Mouse (Mus musculus): ENCODE data around the gene Abca6. TPM values are rescaled to one million over a fixed set of nuclear protein-coding genes. Genes with fewer than 3 reads are reported as not detected.

Gene Abca6
- polyA plus RNA-seq, 1 experiment from 2014 or later: 2.7 TPM

- Histone ChIP-seq H3K9me3 (replicated peaks) (no peaks in the 10 kb centered on the region), H3K27me3 (no peaks in the 10 kb centered on the region), H3K4me2 (no peak overlapping the region), H3K9ac (no peak overlapping the region), H3K36me3 (no peaks in the 10 kb centered on the region), H3K27ac (no peak overlapping the region), H3K4me3 (replicated peaks) (no peak overlapping the region), H3K4me1 (replicated peaks) (no peaks in the 10 kb centered on the region)
- ATAC-seq (ENCODE audit: low read depth): no peak
- no peak for DNase-seq
- 63% methylated on average over 8 of the region's 8 CpGs for WGBS (ENCODE audit: insufficient replicate concordance)
These were observed 54.8 kb downstream of the Abca6 start for GRCm38 (mm10) chr11:110196561-110197306.

- ATAC-seq (ENCODE audit: low read depth): no peak
- H3K4me1 ChIP-seq (replicated peaks): no peaks in the 10 kb centered on the region
- 58% methylated on average over 4 of the region's 4 CpGs for WGBS (ENCODE audit: insufficient replicate concordance)
- no peak overlapping the region for H3K4me3 ChIP-seq (replicated peaks)
- no peaks in the 10 kb centered on the region for H3K36me3 ChIP-seq
- H3K27me3 ChIP-seq: no peaks in the 10 kb centered on the region
- DNase-seq: no peak
- no peak overlapping the region for H3K27ac ChIP-seq
- no peaks in the 10 kb centered on the region for H3K9me3 ChIP-seq (replicated peaks)
- H3K4me2 ChIP-seq: no peak overlapping the region
- H3K9ac ChIP-seq: no peak overlapping the region
These were observed 56.3 kb downstream of the Abca6 start for GRCm38 (mm10) chr11:110195310-110195709.

GRCm38 (mm10) chr11:110171212-110171611 is 80.4 kb downstream of the Abca6 start:
- no peaks in the 10 kb centered on the region for H3K9me3 ChIP-seq (replicated peaks)
- 70% methylated on average over 3 of the region's 3 CpGs for WGBS (ENCODE audit: insufficient replicate concordance)
- H3K4me2 ChIP-seq: no peak overlapping the region
- H3K27me3 ChIP-seq: no peaks in the 10 kb centered on the region
- ATAC-seq (ENCODE audit: low read depth) (peak; percentile 53), DNase-seq (no peak)
- no peak overlapping the region for H3K9ac ChIP-seq
- no peaks in the 10 kb centered on the region for H3K36me3 ChIP-seq
- no peak overlapping the region for H3K4me3 ChIP-seq (replicated peaks)
- no peaks in the 10 kb centered on the region for H3K4me1 ChIP-seq (replicated peaks)
- no peak overlapping the region for H3K27ac ChIP-seq

GRCm38 (mm10) chr11:110167459-110168251 is 83.9 kb downstream of the Abca6 start, which contains the start of gene Abca9:
TSS of gene Abca9 (minus strand) at chr11:110168196.
- Histone ChIP-seq H3K27ac (no peak within 1 kb of the TSS), H3K4me3 (replicated peaks) (no peak within 1 kb of the TSS), H3K27me3 (no peaks in the 10 kb centered on the region), H3K4me2 (no peak within 1 kb of the TSS), H3K9ac (no peak within 1 kb of the TSS), H3K9me3 (replicated peaks) (no peaks in the 10 kb centered on the region), H3K4me1 (replicated peaks) (no peaks in the 10 kb centered on the region), H3K36me3 (no peaks in the 10 kb centered on the region)
- ATAC-seq (ENCODE audit: low read depth) (no peak), DNase-seq (no peak)
- WGBS (ENCODE audit: insufficient replicate concordance): 41% methylated on average over 12 of the region's 12 CpGs

- DNase-seq (no peak), ATAC-seq (ENCODE audit: low read depth) (no peak)
- Histone ChIP-seq H3K27me3 (no peaks in the 10 kb centered on the region), H3K4me3 (replicated peaks) (no peak overlapping the region), H3K9me3 (replicated peaks) (no peaks in the 10 kb centered on the region), H3K4me1 (replicated peaks) (no peaks in the 10 kb centered on the region), H3K4me2 (no peak overlapping the region), H3K27ac (no peak overlapping the region), H3K36me3 (no peaks in the 10 kb centered on the region), H3K9ac (no peak overlapping the region)
- 14% methylated on average over 3 of the region's 3 CpGs for WGBS (ENCODE audit: insufficient replicate concordance)
These were observed 85.8 kb downstream of the Abca6 start for GRCm38 (mm10) chr11:110165822-110166221.

- H3K27ac ChIP-seq: no peak overlapping the region
- no peaks in the 10 kb centered on the region for H3K36me3 ChIP-seq
- H3K9ac ChIP-seq: no peak overlapping the region
- no peaks in the 10 kb centered on the region for H3K27me3 ChIP-seq
- no peaks in the 10 kb centered on the region for H3K9me3 ChIP-seq (replicated peaks)
- no peak for ATAC-seq (ENCODE audit: low read depth)
- no peaks in the 10 kb centered on the region for H3K4me1 ChIP-seq (replicated peaks)
- H3K4me2 ChIP-seq: no peak overlapping the region
- DNase-seq: no peak
- no peak overlapping the region for H3K4me3 ChIP-seq (replicated peaks)
These were observed 86.2 kb downstream of the Abca6 start for GRCm38 (mm10) chr11:110165409-110165808.

- no peak overlapping the region for H3K27ac ChIP-seq
- no peaks in the 10 kb centered on the region for H3K36me3 ChIP-seq
- no peaks in the 10 kb centered on the region for H3K27me3 ChIP-seq
- no peaks in the 10 kb centered on the region for H3K9me3 ChIP-seq (replicated peaks)
- ATAC-seq (ENCODE audit: low read depth) (no peak), DNase-seq (no peak)
- no peak overlapping the region for H3K4me3 ChIP-seq (replicated peaks)
- no peak overlapping the region for H3K9ac ChIP-seq
- no peak overlapping the region for H3K4me2 ChIP-seq
- no peaks in the 10 kb centered on the region for H3K4me1 ChIP-seq (replicated peaks)
- WGBS (ENCODE audit: insufficient replicate concordance): 55% methylated on average over 6 of the region's 6 CpGs
These were observed 94.5 kb downstream of the Abca6 start for GRCm38 (mm10) chr11:110157059-110157458.

GRCm38 (mm10) chr11:110155985-110156384 is 95.6 kb downstream of the Abca6 start:
- WGBS (ENCODE audit: insufficient replicate concordance): 85% methylated on average over 11 of the region's 11 CpGs

GRCm38 (mm10) chr11:110147640-110148039 is 103.9 kb downstream of the Abca6 start:
- WGBS (ENCODE audit: insufficient replicate concordance): 74% methylated on average over 5 of the region's 5 CpGs
- Histone ChIP-seq H3K9ac (no peak overlapping the region), H3K36me3 (no peaks in the 10 kb centered on the region), H3K4me1 (replicated peaks) (0 out of 2 replicates have a peak, but pooled peaks cover 2% of the 10 kb centered on the region), H3K27ac (no peak overlapping the region), H3K27me3 (no peaks in the 10 kb centered on the region), H3K4me2 (no peak overlapping the region), H3K4me3 (replicated peaks) (no peak overlapping the region), H3K9me3 (replicated peaks) (no peaks in the 10 kb centered on the region)
- DNase-seq (no peak), ATAC-seq (ENCODE audit: low read depth) (no peak)

More at GRCm38 (mm10) chr11:110155985-110156384, 95.6 kb downstream of the Abca6 start:
- Histone ChIP-seq H3K4me2 (no peak overlapping the region), H3K4me1 (replicated peaks) (no peaks in the 10 kb centered on the region), H3K9me3 (replicated peaks) (no peaks in the 10 kb centered on the region), H3K4me3 (replicated peaks) (no peak overlapping the region), H3K9ac (no peak overlapping the region), H3K36me3 (no peaks in the 10 kb centered on the region), H3K27me3 (no peaks in the 10 kb centered on the region), H3K27ac (no peak overlapping the region)
- ATAC-seq (ENCODE audit: low read depth) (no peak), DNase-seq (no peak)

GRCm38 (mm10) chr11:110145421-110145820 is 106.2 kb downstream of the Abca6 start:
- no peaks in the 10 kb centered on the region for H3K36me3 ChIP-seq
- no peak overlapping the region for H3K27ac ChIP-seq
- no peak for DNase-seq
- no peak overlapping the region for H3K4me2 ChIP-seq
- 64% methylated on average over 11 of the region's 11 CpGs for WGBS (ENCODE audit: insufficient replicate concordance)
- no peaks in the 10 kb centered on the region for H3K27me3 ChIP-seq
- ATAC-seq (ENCODE audit: low read depth): no peak
- H3K4me3 ChIP-seq (replicated peaks): no peak overlapping the region
- no peak overlapping the region for H3K9ac ChIP-seq
- 0 out of 2 replicates have a peak, but pooled peaks cover 2% of the 10 kb centered on the region for H3K4me1 ChIP-seq (replicated peaks)
- no peaks in the 10 kb centered on the region for H3K9me3 ChIP-seq (replicated peaks)

GRCm38 (mm10) chr11:110130760-110131159 is 120.8 kb downstream of the Abca6 start:
- no peak overlapping the region for H3K4me3 ChIP-seq (replicated peaks)
- no peaks in the 10 kb centered on the region for H3K27me3 ChIP-seq
- WGBS (ENCODE audit: insufficient replicate concordance): 61% methylated on average over 5 of the region's 5 CpGs
- no peaks in the 10 kb centered on the region for H3K9me3 ChIP-seq (replicated peaks)
- H3K4me2 ChIP-seq: no peak overlapping the region
- ATAC-seq (ENCODE audit: low read depth): no peak
- no peaks in the 10 kb centered on the region for H3K4me1 ChIP-seq (replicated peaks)
- no peak overlapping the region for H3K9ac ChIP-seq
- H3K36me3 ChIP-seq: no peaks in the 10 kb centered on the region
- no peak overlapping the region for H3K27ac ChIP-seq
- no peak for DNase-seq

Measured in liver, embryonic 13.5 days (tissue).